Mouse (Mus musculus): ENCODE results near the gene Ica1.

The Ica1 gene

DNA sequence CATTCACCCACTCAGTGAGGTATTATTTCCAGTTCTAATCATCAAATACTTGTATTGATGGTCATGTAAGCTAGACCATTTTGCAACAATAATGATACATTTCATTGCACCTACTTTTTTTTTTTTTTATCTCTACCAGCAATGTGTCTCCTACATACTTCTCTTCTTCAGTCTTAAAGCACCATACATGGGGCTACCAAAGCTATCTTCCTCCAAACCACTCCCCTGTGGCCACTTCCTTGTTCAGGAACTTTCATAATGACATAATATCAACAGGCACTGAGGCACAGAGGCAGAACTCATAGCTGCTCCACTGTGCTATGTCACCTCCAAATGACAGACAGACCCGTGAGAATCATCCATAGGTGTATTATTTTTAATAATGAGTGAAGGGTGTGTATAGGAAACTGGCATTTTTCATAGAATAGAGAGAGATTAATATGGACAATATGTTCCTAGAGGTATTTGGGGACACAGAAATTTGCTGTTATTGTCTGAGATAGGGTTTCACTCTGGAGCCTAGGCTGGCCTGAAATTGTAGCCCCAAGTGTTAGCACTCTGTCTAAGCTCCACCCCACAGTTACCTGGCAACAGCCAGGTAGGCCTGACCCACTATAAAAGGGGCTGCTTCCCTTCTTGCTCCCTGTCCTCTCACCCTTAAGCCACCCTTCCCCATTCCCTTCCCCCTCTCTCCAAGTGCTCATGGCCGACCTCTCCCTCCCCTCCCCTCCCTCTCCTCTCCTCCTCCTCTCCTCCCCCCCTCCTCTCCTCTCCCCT is 86.9 kb downstream of the Ica1 start:
- DNase-seq (ENCODE audit: low read depth, low spot score): no peak

DNA sequence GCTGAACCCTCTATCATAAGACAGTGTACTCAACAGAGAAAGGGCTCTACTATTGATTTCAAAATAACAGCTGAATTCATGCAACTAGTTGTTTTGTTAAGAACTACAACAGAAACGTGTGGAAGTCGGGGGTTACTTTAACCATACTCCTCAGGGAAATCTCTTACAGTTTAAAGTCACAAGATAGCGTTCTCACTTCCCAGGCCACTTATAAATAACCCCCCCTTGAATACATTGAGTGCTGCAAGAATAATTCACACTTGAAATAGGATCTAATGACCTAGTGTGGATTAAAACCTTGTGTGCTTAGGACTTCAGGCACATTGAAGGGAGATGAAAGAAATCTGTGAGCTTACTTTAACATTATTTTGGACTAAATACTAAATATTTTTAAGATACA is 87.8 kb downstream of the Ica1 start:
- no peak for DNase-seq (ENCODE audit: low read depth, low spot score)

- DNase-seq (ENCODE audit: low read depth, low spot score): peak; percentile 32
Observed at GRCm38 (mm10) chr6:8686678-8687580, 91.4 kb downstream of the Ica1 start.

DNA sequence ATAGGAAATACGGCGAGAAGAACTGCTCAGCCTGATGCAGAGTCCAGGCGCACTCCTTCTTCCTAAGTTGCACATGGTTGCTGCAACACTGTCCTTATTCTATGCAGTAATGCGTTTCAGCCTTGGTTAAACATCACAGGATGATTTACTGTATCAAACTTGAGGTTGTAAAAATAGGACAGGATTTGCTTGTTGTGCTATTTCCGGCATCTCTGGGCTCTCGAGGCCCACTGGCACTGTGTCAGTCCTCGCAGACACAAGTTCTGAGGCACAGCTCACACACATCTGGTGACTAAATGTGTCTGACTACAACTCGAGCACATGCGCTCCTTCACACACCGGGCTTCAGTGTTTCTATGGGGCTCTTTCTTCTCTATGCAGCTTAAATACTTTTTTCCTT is 94.9 kb downstream of the Ica1 start:
- peak; percentile 57 for DNase-seq (ENCODE audit: low read depth, low spot score)

- no peak for DNase-seq (ENCODE audit: low read depth, low spot score)
Observed at GRCm38 (mm10) chr6:8680931-8681330, 97.4 kb downstream of the Ica1 start.

GRCm38 (mm10) chr6:8673013-8673412 is 105.3 kb downstream of the Ica1 start:
- DNase-seq (ENCODE audit: low read depth, low spot score): no peak

DNA sequence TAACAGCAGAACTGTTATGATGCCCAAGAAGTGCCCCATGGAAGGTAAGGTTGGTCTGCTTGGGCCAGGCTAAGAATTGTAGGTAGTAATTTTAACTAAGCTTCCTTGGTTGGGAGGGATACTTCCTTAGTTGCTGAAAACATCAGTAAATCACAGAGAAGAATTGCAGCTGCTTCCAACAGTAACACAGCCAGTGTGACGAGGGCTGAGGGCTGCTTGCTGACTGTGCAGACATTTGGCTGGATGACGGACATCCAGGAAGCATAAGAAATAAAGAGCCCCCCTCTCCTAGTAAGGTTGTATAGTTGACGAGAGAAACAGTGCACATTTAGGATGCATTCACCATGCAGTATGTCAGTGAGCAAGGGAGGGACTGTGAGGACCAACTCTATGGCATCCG is 108.9 kb downstream of the Ica1 start:
- DNase-seq (ENCODE audit: low read depth, low spot score): no peak

DNA sequence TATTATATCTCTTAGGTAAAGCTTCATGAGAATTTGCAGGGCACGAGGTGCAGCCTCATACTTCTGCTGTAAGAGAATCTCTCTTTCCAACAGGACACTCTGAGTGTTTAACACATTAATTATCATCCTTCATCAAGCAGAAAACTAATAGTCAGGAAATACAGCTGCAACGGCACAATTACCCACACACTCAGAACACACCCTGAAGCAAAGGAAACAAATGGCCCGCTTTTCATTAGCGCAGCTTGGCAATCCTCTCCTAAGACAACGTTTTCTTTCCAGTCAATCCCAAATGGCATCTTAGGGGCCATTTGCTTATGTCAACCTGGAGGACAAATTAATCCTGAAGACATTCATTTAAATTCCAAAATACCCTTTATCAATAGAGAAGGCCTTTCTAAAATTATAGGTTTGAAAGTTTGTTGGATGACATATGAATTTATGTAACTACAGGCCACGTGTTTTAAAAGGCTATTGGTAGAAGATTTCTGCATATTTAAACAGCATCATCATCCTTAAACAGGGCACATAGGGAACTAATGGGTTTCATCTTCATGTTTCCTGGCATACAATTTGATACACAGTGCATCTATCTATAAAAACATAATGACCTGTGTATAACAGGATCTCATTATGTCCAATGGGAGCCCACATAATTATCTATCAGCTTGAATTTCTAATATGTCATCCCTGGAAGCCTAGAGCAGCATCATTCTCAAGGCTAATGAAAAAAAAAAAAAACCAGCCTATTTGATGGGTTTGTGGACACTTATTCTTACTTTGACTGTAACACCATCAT is 110.1 kb downstream of the Ica1 start:
- DNase-seq (ENCODE audit: low read depth, low spot score): no peak

DNA sequence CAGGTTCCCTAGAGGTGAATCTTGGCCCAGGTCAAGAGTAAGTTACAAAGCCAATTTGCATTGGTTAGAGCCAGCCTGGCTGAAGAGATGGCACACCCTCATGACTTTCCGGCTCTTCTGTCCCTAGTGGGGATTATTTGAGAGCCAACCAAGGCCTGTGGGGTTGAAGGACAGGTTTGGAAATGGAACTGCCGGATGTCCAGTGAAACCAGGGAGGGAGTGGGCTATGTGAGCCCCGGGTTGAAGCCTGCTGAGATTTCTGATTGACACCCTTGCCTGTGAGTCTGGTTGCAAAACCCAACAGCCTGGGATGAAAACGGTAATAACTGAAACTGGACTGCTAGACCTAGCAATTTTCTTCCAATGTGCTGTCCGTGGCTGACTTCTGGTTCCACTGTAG is 112.5 kb downstream of the Ica1 start:
- DNase-seq (ENCODE audit: low read depth, low spot score): no peak

- no peak for DNase-seq (ENCODE audit: low read depth, low spot score)
Observed at GRCm38 (mm10) chr6:8664956-8665355, 113.3 kb downstream of the Ica1 start.

- no peak for DNase-seq (ENCODE audit: low read depth, low spot score)
Observed at GRCm38 (mm10) chr6:8663092-8663740, 115.1 kb downstream of the Ica1 start.

GRCm38 (mm10) chr6:8661404-8661803 is 116.9 kb downstream of the Ica1 start:
- no peak for DNase-seq (ENCODE audit: low read depth, low spot score)

DNA sequence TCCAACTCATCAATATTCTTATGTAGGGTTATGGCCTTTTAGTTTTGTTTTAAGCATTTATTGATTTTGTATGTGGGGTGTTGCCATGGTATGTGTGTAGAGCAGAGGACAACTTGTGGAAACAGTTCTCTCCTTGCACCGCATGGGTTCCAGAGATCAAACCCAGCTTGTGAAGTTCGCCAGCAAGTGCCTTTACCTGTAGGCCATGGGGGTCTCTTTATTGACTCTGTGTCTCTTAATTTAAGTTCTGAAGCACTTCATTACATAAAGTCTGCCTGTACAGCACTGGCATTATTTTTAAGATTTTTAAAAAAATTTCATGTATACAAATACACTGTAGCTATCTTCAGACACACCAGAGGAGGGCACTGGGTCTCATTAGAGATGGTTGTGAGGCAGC is 118.2 kb downstream of the Ica1 start:
- DNase-seq (ENCODE audit: low read depth, low spot score): no peak

DNA sequence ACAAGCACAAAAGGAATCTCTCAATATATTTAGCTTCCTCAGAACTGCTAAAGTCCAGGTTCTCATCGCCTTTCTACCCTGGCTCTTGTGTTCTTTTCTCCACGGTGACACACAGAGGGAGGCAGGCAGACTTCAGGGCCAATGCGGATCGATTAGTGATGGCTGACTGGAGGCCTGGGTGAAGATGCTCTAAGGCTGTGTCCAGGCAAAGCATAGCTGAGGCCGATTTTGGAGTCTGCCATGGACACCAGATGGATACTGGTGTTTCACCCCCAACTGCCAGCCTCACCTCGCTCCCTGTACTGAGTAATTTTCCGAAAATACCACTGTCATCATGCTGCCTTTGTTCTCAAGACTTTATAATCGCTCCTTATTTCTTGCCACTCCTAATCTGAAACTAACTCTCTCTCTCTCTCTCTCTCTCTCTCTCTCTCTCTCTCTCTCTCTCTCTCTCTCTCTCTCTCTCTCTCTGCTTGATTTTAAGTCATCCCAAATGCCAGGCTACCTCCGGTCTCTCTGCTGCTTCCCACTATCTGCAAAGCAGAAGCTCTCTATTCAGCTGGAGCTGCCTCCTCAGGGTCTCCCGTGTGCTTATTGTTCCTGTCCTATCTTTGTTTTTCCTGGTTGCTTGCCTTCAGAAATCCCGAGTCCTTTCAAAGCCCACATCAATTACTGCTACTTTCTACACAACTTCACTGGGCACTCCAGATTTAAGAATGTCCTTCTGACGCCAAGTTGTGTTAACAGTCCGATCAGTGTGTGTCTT is 118.9 kb downstream of the Ica1 start:
- peak; percentile 32 for DNase-seq (ENCODE audit: low read depth, low spot score)

GRCm38 (mm10) chr6:8658431-8658830 is 119.9 kb downstream of the Ica1 start:
- no peak for DNase-seq (ENCODE audit: low read depth, low spot score)

GRCm38 (mm10) chr6:8657459-8657858 is 120.8 kb downstream of the Ica1 start:
- DNase-seq (ENCODE audit: low read depth, low spot score): no peak

GRCm38 (mm10) chr6:8655454-8655853 is 122.8 kb downstream of the Ica1 start:
- no peak for DNase-seq (ENCODE audit: low read depth, low spot score)

GRCm38 (mm10) chr6:8650413-8650812 is 127.9 kb downstream of the Ica1 start:
- no peak for DNase-seq (ENCODE audit: low read depth, low spot score)

DNA sequence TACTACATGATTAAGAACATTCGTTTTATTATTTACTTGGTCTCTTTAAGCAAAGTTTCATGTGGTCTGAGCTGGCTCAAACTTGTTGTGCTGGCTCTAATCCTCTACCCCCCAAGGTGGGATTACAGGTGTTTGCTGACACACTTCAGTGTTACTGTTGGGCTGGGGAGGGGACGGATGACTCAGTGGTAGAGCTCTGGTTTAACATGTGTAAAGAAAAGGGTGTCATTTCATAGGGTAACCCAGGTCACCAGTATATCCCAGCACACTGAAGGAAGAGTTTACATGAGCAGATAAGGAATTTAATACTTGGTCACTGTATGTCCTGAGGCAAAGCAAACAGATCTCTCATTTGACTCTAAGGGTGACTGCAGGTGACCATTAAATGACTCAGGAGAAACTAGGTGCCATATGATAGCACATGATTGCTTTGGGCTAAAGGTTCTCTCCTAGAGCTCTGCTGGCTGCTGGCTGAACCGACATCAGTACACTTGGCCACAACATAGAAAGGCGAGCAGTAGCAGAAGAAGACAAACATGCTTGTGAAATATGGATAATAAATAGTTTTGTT is 128.9 kb downstream of the Ica1 start:
- no peak for DNase-seq (ENCODE audit: low read depth, low spot score)

GRCm38 (mm10) chr6:8648185-8648901 is 129.9 kb downstream of the Ica1 start:
- no peak for DNase-seq (ENCODE audit: low read depth, low spot score)
